Mouse (Mus musculus) lung, adult 2 months (tissue): ENCODE measurements at regions not wholly inside any gene's neighbourhood (a gene's known extent, or its start where the extent isn't known, plus 50 kb on each side); places are given as distances from the start of the nearest gene placed in this dataset.

Source experiments
- CTCF ChIP-seq: fragments of 200-500 bp; IDR thresholded peaks from 2 replicates; pipeline ENCODE4 v1.5.1; 2011; ENCODE audit warnings: mild to moderate bottlenecking, low read length, control low read depth; ENCODE audit not compliant: insufficient read depth
- POLR2A ChIP-seq: fragments of 200-500 bp; IDR thresholded peaks from 2 replicates; pipeline ENCODE4 v1.6.1; 2011; ENCODE audit warnings: low read depth, mild to moderate bottlenecking, control low read depth, low read length, borderline replicate concordance; ENCODE audit errors: extremely low read depth

GRCm38 (mm10) chr13:5728808-5729207 lies 132.5 kb upstream of the Klf6 start:
- TF ChIP-seq POLR2A: no peak
- TF ChIP-seq CTCF: no peak
